Mouse (Mus musculus) limb, embryonic 11.5 days (tissue): ENCODE measurements around the gene Smyd2. TPM values are rescaled to one million over a fixed set of nuclear protein-coding genes. Genes with fewer than 3 reads are reported as not detected.

Experiments
- ATAC-seq: fragments of 200-750 bp; cut with Nextera tagmentation; 2 replicates; pipeline ENCODE4 v1.8.0; 2017; ENCODE audit warnings: low read depth; ENCODE audit not compliant: insufficient number of reproducible peaks, low FRiP score, low TSS enrichment
- DNase-seq: peaks from one replicate; pipeline ENCODE4 v3.0.0-alpha.2; 2015; ENCODE audit warnings: low spot score
- H3K27ac ChIP-seq: fragments of 300-500 bp; sonication (generic); replicated peaks from 2 replicates; pipeline ENCODE4 v1.5.1; 2014; ENCODE audit warnings: low read depth, mild to moderate bottlenecking, low read length
- H3K27me3 ChIP-seq: fragments of 300-500 bp; sonication (generic); 2 replicates; pipeline ENCODE4 v1.6.1; 2014; ENCODE audit warnings: mild to moderate bottlenecking, low read length, mixed read lengths; ENCODE audit not compliant: control insufficient read depth, insufficient read depth
- H3K36me3 ChIP-seq: fragments of 300-500 bp; sonication (generic); 2 replicates; pipeline ENCODE4 v1.6.1; 2014; ENCODE audit warnings: mild to moderate bottlenecking, low read length, moderate library complexity, mixed read lengths; ENCODE audit not compliant: control insufficient read depth, insufficient read depth
- H3K4me1 ChIP-seq: fragments of 300-500 bp; sonication (generic); 2 replicates; pipeline ENCODE4 v1.6.1; 2014; ENCODE audit warnings: low read length, mixed read lengths; ENCODE audit not compliant: control insufficient read depth, insufficient read depth
- H3K4me2 ChIP-seq: fragments of 300-500 bp; sonication (generic); 2 replicates; pipeline ENCODE4 v1.6.1; 2014; ENCODE audit warnings: low read depth, mild to moderate bottlenecking, moderate library complexity; ENCODE audit not compliant: severe bottlenecking
- H3K4me3 ChIP-seq: fragments of 300-500 bp; sonication (generic); 2 replicates; pipeline ENCODE4 v1.5.1; 2014; ENCODE audit warnings: low read depth, low read length
- H3K9ac ChIP-seq: fragments of 300-500 bp; sonication (generic); 2 replicates; pipeline ENCODE4 v1.6.1; 2014; ENCODE audit warnings: mild to moderate bottlenecking, low read length
- H3K9me3 ChIP-seq: fragments of 300-500 bp; sonication (generic); 2 replicates; pipeline ENCODE4 v1.6.1; 2016; ENCODE audit warnings: low read length; ENCODE audit not compliant: control insufficient read depth
- WGBS: fragments of 180-500 bp; shearing (Covaris S2); extraction: QIAGEN DNeasy Blood & Tissue Kit; methylation state at CpG from one replicate; pipeline ENCODE4 v1.1.7; 2014; 5-methylcytosine and 5-hydroxymethylcytosine counted together
- polyA plus RNA-seq: library from polyadenylated mRNA; unstranded; fragments of >200 nt; fragmentation: Nextera tagmentation; extraction: Ambion mirVana; gene quantifications from 2 replicates; pipeline ENCODE4 v1.2.1, GENCODE M21; 2014

Smyd2 gene
- polyA plus RNA-seq, 1 experiment from 2014 or later, result 71.8 TPM

GRCm38 (mm10) chr1:189913093-189913760 is 8.9 kb downstream of the Smyd2 start:
- Histone ChIP-seq H3K9me3 (no peaks in the 10 kb centered on the region), H3K36me3 (no peaks in the 10 kb centered on the region), H3K4me2 (no peak overlapping the region), H3K9ac (no peak overlapping the region), H3K4me3 (no peak overlapping the region), H3K4me1 (peaks cover 23% of the 10 kb centered on the region), H3K27me3 (no peaks in the 10 kb centered on the region), H3K27ac (no peak overlapping the region)
- 86% methylated on average over 21 of the region's 21 CpGs for WGBS
- DNase-seq (no peak), ATAC-seq (no peak)

- H3K9ac ChIP-seq, result no peak overlapping the region
- no peak overlapping the region for H3K4me3 ChIP-seq
- DNase-seq (no peak), ATAC-seq (no peak)
- no peaks in the 10 kb centered on the region for H3K36me3 ChIP-seq
- no peak overlapping the region for H3K4me2 ChIP-seq
- H3K9me3 ChIP-seq, result no peaks in the 10 kb centered on the region
- peaks cover 19% of the 10 kb centered on the region for H3K4me1 ChIP-seq
- H3K27ac ChIP-seq, result no peak overlapping the region
- H3K27me3 ChIP-seq, result no peaks in the 10 kb centered on the region
- WGBS, result 62% methylated on average over 13 of the region's 13 CpGs
Measured at GRCm38 (mm10) chr1:189910685-189911345, 11.3 kb downstream of the Smyd2 start.

- WGBS, result 57% methylated on average over 11 of the region's 11 CpGs
- no peak for ATAC-seq
- H3K27me3 ChIP-seq, result no peaks in the 10 kb centered on the region
Measured at GRCm38 (mm10) chr1:189903169-189903568, 19.0 kb downstream of the Smyd2 start.

GRCm38 (mm10) chr1:189902413-189902812 is 19.8 kb downstream of the Smyd2 start:
- 91% methylated on average over 9 of the region's 9 CpGs for WGBS

More at GRCm38 (mm10) chr1:189903169-189903568, 19.0 kb downstream of the Smyd2 start:
- no peaks in the 10 kb centered on the region for H3K9me3 ChIP-seq
- peaks cover 2% of the 10 kb centered on the region; the same call in 1 of the 2 replicates for H3K36me3 ChIP-seq
- no peak overlapping the region for H3K9ac ChIP-seq
- H3K4me2 ChIP-seq, result no peak overlapping the region
- H3K4me1 ChIP-seq, result 0 out of 2 replicates have a peak, but pooled peaks cover 2% of the 10 kb centered on the region
- no peak overlapping the region for H3K4me3 ChIP-seq
- no peak overlapping the region for H3K27ac ChIP-seq
- DNase-seq, result no peak

GRCm38 (mm10) chr1:189899526-189899925 is 22.6 kb downstream of the Smyd2 start:
- peaks cover 4% of the 10 kb centered on the region for H3K36me3 ChIP-seq
- H3K9ac ChIP-seq, result no peak overlapping the region
- no peak overlapping the region for H3K27ac ChIP-seq
- DNase-seq (no peak), ATAC-seq (no peak)
- H3K4me1 ChIP-seq, result 0 out of 2 replicates have a peak, but pooled peaks cover 2% of the 10 kb centered on the region
- H3K9me3 ChIP-seq, result no peaks in the 10 kb centered on the region
- 91% methylated on average over 6 of the region's 6 CpGs for WGBS
- H3K4me2 ChIP-seq, result no peak overlapping the region
- H3K27me3 ChIP-seq, result no peaks in the 10 kb centered on the region
- no peak overlapping the region for H3K4me3 ChIP-seq

More at GRCm38 (mm10) chr1:189902413-189902812, 19.8 kb downstream of the Smyd2 start:
- Histone ChIP-seq H3K27me3 (no peaks in the 10 kb centered on the region), H3K4me2 (no peak overlapping the region), H3K9me3 (no peaks in the 10 kb centered on the region), H3K36me3 (peaks cover 2% of the 10 kb centered on the region; the same call in 1 of the 2 replicates), H3K4me1 (0 out of 2 replicates have a peak, but pooled peaks cover 2% of the 10 kb centered on the region), H3K27ac (no peak overlapping the region), H3K9ac (no peak overlapping the region), H3K4me3 (no peak overlapping the region)
- no peak for DNase-seq
- ATAC-seq, result no peak

- no peak overlapping the region for H3K4me3 ChIP-seq
- 88% methylated on average over 13 of the region's 13 CpGs for WGBS
- no peaks in the 10 kb centered on the region for H3K27me3 ChIP-seq
- H3K36me3 ChIP-seq, result peaks cover 4% of the 10 kb centered on the region
- DNase-seq, result no peak
- H3K27ac ChIP-seq, result no peak overlapping the region
- H3K9ac ChIP-seq, result no peak overlapping the region
- 0 out of 2 replicates have a peak, but pooled peaks cover 2% of the 10 kb centered on the region for H3K4me1 ChIP-seq
- no peaks in the 10 kb centered on the region for H3K9me3 ChIP-seq
- ATAC-seq, result no peak
- no peak overlapping the region for H3K4me2 ChIP-seq
Measured at GRCm38 (mm10) chr1:189898708-189899107, 23.5 kb downstream of the Smyd2 start.

- Histone ChIP-seq H3K36me3 (peaks cover 4% of the 10 kb centered on the region), H3K27ac (no peak overlapping the region), H3K4me1 (0 out of 2 replicates have a peak, but pooled peaks cover 2% of the 10 kb centered on the region), H3K9me3 (no peaks in the 10 kb centered on the region), H3K4me2 (no peak overlapping the region), H3K9ac (no peak overlapping the region), H3K27me3 (no peaks in the 10 kb centered on the region), H3K4me3 (no peak overlapping the region)
- ATAC-seq (no peak), DNase-seq (no peak)
- WGBS, result 82% methylated on average over 9 of the region's 9 CpGs
Measured at GRCm38 (mm10) chr1:189897861-189898260, 24.3 kb downstream of the Smyd2 start.

GRCm38 (mm10) chr1:189894191-189894590 is 28.0 kb downstream of the Smyd2 start:
- no peak overlapping the region for H3K4me3 ChIP-seq
- WGBS, result 93% methylated on average over 9 of the region's 9 CpGs
- H3K27ac ChIP-seq, result no peak overlapping the region
- H3K4me1 ChIP-seq, result 0 out of 2 replicates have a peak, but pooled peaks cover 2% of the 10 kb centered on the region
- ATAC-seq, result no peak
- H3K27me3 ChIP-seq, result no peaks in the 10 kb centered on the region
- no peaks in the 10 kb centered on the region for H3K9me3 ChIP-seq
- H3K9ac ChIP-seq, result no peak overlapping the region
- no peak for DNase-seq
- peaks cover 2% of the 10 kb centered on the region for H3K36me3 ChIP-seq
- H3K4me2 ChIP-seq, result no peak overlapping the region
